Mouse (Mus musculus) kidney, embryonic 15.5 days (tissue): ENCODE results near the gene Zfyve26. TPM values are rescaled to one million over a fixed set of nuclear protein-coding genes. Genes with fewer than 3 reads are reported as not detected.
"Not testable (repeated sequence)": the region's sequence is repeated elsewhere in the genome, so short reads cannot be mapped to it uniquely, and the experiment has no call there.

Experiments
- ATAC-seq: fragments of 200-750 bp; cut with Nextera tagmentation; replicated peaks from 2 replicates; pipeline ENCODE4 v1.8.0; 2017; ENCODE audit warnings: moderate TSS enrichment; ENCODE audit not compliant: low FRiP score
- H3K27ac ChIP-seq: fragments of 300-500 bp; sonication (generic); 2 replicates; pipeline ENCODE4 v1.5.1; 2015; ENCODE audit warnings: mild to moderate bottlenecking, inconsistent platforms
- H3K27me3 ChIP-seq: fragments of 300-500 bp; sonication (generic); 2 replicates; pipeline ENCODE4 v1.6.1; 2015; ENCODE audit warnings: inconsistent platforms
- H3K36me3 ChIP-seq: fragments of 300-500 bp; sonication (generic); 2 replicates; pipeline ENCODE4 v1.6.1; 2015; ENCODE audit warnings: inconsistent platforms
- H3K4me1 ChIP-seq: fragments of 300-500 bp; sonication (generic); 2 replicates; pipeline ENCODE4 v1.6.1; 2015; ENCODE audit warnings: inconsistent platforms
- H3K4me2 ChIP-seq: fragments of 300-500 bp; sonication (generic); 2 replicates; pipeline ENCODE4 v1.6.1; 2015; ENCODE audit warnings: moderate library complexity, mild to moderate bottlenecking, inconsistent platforms
- H3K4me3 ChIP-seq: fragments of 300-500 bp; sonication (generic); replicated peaks from 2 replicates; pipeline ENCODE4 v1.5.1; 2015; ENCODE audit warnings: mild to moderate bottlenecking, inconsistent platforms
- H3K9ac ChIP-seq: fragments of 300-500 bp; sonication (generic); 2 replicates; pipeline ENCODE4 v1.6.1; 2015; ENCODE audit warnings: mild to moderate bottlenecking, inconsistent platforms
- H3K9me3 ChIP-seq: fragments of 300-500 bp; sonication (generic); replicated peaks from 2 replicates; pipeline ENCODE4 v1.6.1; 2016; ENCODE audit warnings: inconsistent platforms
- WGBS: fragments of 180-500 bp; shearing (Covaris S2); methylation state at CpG from one replicate; pipeline ENCODE4 v1.1.7; 2015; ENCODE audit warnings: mixed read lengths; 5-methylcytosine and 5-hydroxymethylcytosine counted together
- polyA plus RNA-seq: library from polyadenylated mRNA; unstranded; fragments of >200 nt; fragmentation: Nextera tagmentation; extraction: Ambion mirVana; gene quantifications from 2 replicates; pipeline ENCODE4 v1.2.1, GENCODE M21; 2015

Gene Zfyve26
- polyA plus RNA-seq, result 14.4 and 15.4 TPM in 2 replicates

DNA sequence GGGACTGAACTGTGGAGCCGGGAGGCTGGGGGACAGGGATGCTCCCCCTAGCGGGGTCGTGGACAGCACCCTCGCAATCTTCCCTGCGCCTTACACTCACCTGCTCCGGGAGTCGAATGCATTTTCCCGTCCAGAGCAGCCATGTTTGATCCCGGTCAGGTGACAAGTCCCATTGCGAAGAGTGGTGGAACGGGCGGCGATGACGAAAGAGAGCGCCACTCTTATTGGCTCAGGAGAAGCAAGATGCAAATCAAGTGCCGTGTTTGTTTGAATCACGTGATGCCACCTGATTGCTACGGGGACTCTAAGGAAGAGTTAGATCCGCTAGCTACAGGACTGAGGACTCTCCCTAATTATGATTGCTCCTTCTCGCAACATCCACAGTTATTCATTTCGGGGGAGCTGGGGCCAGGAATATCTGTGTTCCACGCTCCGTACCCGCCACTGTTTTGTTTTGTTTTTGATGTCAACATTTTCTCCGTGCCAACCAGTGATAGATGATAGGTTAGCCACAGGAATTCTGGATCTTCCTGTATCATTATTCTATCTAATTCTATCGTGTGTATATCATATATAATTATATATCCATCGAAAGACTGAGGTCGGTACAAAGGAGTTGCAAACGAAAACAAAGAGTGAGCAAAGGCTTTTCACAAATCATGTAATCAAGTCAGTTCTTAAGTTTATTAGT is at the start of gene Zfyve26:
Gene Zfyve26, minus strand, starts transcription at position 179 of the 691 bp plus-strand sequence.
- peak within 1 kb of the TSS; percentile 78 for H3K27ac ChIP-seq
- H3K27me3 ChIP-seq, result no peaks in the 10 kb centered on the region
- peak; percentile 96 for ATAC-seq
- peak within 1 kb of the TSS; percentile 62 for H3K9ac ChIP-seq
- H3K4me1 ChIP-seq, result peaks cover 20% of the 10 kb centered on the region
- peak within 1 kb of the TSS; percentile 86 for H3K4me2 ChIP-seq
- H3K9me3 ChIP-seq, result no peaks in the 10 kb centered on the region
- peak within 1 kb of the TSS; percentile 74 for H3K4me3 ChIP-seq
- WGBS, result under 1% methylated on average over 29 of the region's 29 CpGs
- H3K36me3 ChIP-seq, result peaks cover 20% of the 10 kb centered on the region

GRCm38 (mm10) chr12:79341291-79341845 is 45.3 kb upstream of the Zfyve26 start:
- ATAC-seq, result peak; percentile 76; the same call in 1 of the 2 replicates

DNA sequence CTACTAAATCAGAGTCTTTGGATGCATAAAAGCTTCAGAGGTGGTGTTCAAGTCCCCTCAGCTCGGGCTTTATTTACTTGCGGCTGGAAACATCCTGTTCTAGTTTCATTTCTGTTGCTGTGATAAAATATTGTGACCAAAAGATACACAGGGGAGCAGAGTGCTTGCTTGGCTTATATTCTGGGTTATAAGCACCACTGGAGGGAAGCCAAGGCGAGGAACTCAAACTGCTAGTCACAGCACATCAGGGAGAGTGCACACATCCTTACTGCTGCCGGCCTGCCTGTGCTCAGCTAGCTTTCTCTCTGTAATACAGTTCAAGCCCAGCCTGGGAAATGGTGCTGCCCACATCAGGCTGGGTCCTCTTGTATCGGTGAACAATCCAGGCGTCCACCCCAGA is 44.4 kb upstream of the Zfyve26 start:
- no peak overlapping the region for H3K4me3 ChIP-seq
- no peaks in the 10 kb centered on the region for H3K36me3 ChIP-seq
- no peak overlapping the region for H3K9ac ChIP-seq
- peak; percentile 66; the same call in 1 of the 2 replicates for ATAC-seq
- H3K27ac ChIP-seq, result peak overlapping the region; percentile 86
- no peaks in the 10 kb centered on the region for H3K9me3 ChIP-seq
- 62% methylated on average over 6 of the region's 6 CpGs for WGBS
- H3K4me2 ChIP-seq, result no peak overlapping the region
- peaks cover 13% of the 10 kb centered on the region; the same call in 1 of the 2 replicates for H3K4me1 ChIP-seq
- no peaks in the 10 kb centered on the region for H3K27me3 ChIP-seq

More at GRCm38 (mm10) chr12:79341291-79341845, 45.3 kb upstream of the Zfyve26 start:
- H3K27me3 ChIP-seq, result no peaks in the 10 kb centered on the region
- H3K27ac ChIP-seq, result peak overlapping the region; percentile 68
- 32% methylated on average over 6 of the region's 6 CpGs for WGBS
- no peak overlapping the region for H3K4me3 ChIP-seq
- peaks cover 17% of the 10 kb centered on the region; the same call in 1 of the 2 replicates for H3K4me1 ChIP-seq
- no peak overlapping the region for H3K4me2 ChIP-seq
- no peaks in the 10 kb centered on the region for H3K9me3 ChIP-seq
- H3K36me3 ChIP-seq, result no peaks in the 10 kb centered on the region
- no peak overlapping the region for H3K9ac ChIP-seq

DNA sequence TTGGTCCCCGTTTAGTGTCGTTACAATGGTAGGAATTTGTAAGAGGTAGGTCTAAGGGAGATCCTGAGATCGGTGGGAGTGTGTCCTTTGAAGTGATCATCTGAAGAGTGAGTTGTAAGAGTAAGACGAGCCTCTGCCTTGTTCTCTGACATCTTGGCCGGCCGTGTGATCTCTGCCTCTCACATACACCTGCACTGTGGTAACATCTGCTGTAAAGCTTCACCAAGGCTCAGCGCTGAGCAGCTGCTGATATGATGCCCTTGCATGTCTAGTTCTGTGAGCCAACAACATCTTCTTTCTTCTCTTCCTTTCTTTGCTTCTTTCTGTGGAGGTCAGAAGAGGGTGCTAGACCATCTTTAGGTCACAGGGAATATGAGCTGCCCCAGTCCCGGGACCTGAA is 42.7 kb upstream of the Zfyve26 start:
- H3K9me3 ChIP-seq, result peaks cover 7% of the 10 kb centered on the region; the same call in 1 of the 2 replicates
- H3K4me3 ChIP-seq, result no peak overlapping the region
- H3K27ac ChIP-seq, result no peak overlapping the region
- H3K9ac ChIP-seq, result no peak overlapping the region
- H3K4me2 ChIP-seq, result no peak overlapping the region
- H3K4me1 ChIP-seq, result peaks cover 13% of the 10 kb centered on the region; the same call in 1 of the 2 replicates
- peaks cover 12% of the 10 kb centered on the region for H3K36me3 ChIP-seq
- WGBS, result 81% methylated on average over 8 of the region's 8 CpGs
- no peaks in the 10 kb centered on the region for H3K27me3 ChIP-seq
- ATAC-seq, result no peak

DNA sequence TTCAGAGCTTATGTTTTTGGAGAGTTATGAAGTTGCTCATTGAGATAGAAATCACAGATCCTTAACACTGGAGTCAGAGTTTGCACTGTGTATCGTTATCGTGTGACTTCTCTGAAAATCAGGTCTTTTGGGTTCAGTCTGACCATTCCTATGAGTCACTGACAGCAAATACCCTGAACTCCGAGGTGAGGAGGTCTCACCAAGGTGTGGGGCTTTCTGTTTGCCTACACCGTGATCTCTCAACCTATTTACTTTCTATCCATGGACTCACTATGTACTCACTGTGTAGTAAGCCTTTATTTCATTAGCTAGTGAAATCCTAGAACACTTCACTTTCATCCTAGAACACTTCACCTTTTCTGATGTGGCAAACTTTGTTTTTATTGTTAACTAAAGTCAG is 35.6 kb upstream of the Zfyve26 start:
- no peak overlapping the region for H3K4me3 ChIP-seq
- no peak overlapping the region for H3K4me2 ChIP-seq
- peaks cover 13% of the 10 kb centered on the region for H3K36me3 ChIP-seq
- no peak overlapping the region for H3K9ac ChIP-seq
- 81% methylated on average over 4 of the region's 4 CpGs for WGBS
- no peaks in the 10 kb centered on the region for H3K27me3 ChIP-seq
- no peak for ATAC-seq
- no peak overlapping the region for H3K27ac ChIP-seq
- peaks cover 15% of the 10 kb centered on the region for H3K4me1 ChIP-seq
- peaks cover 7% of the 10 kb centered on the region; the same call in 1 of the 2 replicates for H3K9me3 ChIP-seq

- 90% methylated on average over 2 of the region's 2 CpGs for WGBS
- ATAC-seq, result no peak
- Histone ChIP-seq H3K27ac (no peak overlapping the region), H3K4me1 (peaks cover 25% of the 10 kb centered on the region), H3K4me2 (no peak overlapping the region), H3K36me3 (peaks cover 13% of the 10 kb centered on the region), H3K4me3 (no peak overlapping the region), H3K27me3 (no peaks in the 10 kb centered on the region), H3K9me3 (peaks cover 7% of the 10 kb centered on the region; the same call in 1 of the 2 replicates), H3K9ac (no peak overlapping the region)
These were observed 34.5 kb upstream of the Zfyve26 start for GRCm38 (mm10) chr12:79330571-79330970.

- no peaks in the 10 kb centered on the region for H3K9me3 ChIP-seq
- peak overlapping the region; percentile 88 for H3K27ac ChIP-seq
- peaks cover 25% of the 10 kb centered on the region for H3K4me1 ChIP-seq
- H3K4me2 ChIP-seq, result no peak overlapping the region
- H3K9ac ChIP-seq, result no peak overlapping the region
- peak; percentile 60 for ATAC-seq
- H3K36me3 ChIP-seq, result no peaks in the 10 kb centered on the region
- no peaks in the 10 kb centered on the region for H3K27me3 ChIP-seq
- no peak overlapping the region for H3K4me3 ChIP-seq
- 23% methylated on average over 2 of the region's 2 CpGs for WGBS
These were observed 31.8 kb upstream of the Zfyve26 start for GRCm38 (mm10) chr12:79327868-79328267.

- WGBS, result 29% methylated on average over 2 of the region's 2 CpGs
- no peak for ATAC-seq
- no peaks in the 10 kb centered on the region for H3K36me3 ChIP-seq
These were observed 30.6 kb upstream of the Zfyve26 start for GRCm38 (mm10) chr12:79326745-79327144.

DNA sequence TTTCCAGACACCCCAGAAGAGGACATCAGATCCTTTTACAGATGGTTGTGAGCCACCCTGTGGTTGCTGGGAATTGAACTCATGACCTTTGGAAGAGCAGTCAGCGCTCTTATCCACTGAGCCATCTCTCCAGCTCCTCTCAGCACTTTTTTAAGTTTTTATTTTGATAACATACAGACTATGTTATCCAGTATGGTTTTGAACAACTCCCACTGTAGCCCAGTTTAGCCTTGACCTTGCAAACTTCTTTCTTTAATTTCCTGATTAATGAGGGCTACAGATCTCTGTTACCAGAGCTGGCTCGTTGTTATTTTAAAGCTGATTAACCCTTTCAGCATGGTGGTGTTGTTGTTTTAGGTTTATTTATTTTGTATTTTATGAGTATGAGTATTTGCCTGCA is 30.1 kb upstream of the Zfyve26 start:
- WGBS, result 18% methylated on average over 2 of the region's 2 CpGs
- no peaks in the 10 kb centered on the region for H3K9me3 ChIP-seq
- H3K27me3 ChIP-seq, result no peaks in the 10 kb centered on the region
- no peak overlapping the region for H3K9ac ChIP-seq
- peak; percentile 80 for ATAC-seq
- H3K27ac ChIP-seq, result peak overlapping the region; percentile 88
- H3K36me3 ChIP-seq, result no peaks in the 10 kb centered on the region
- H3K4me1 ChIP-seq, result peaks cover 27% of the 10 kb centered on the region
- H3K4me3 ChIP-seq, result no peak overlapping the region
- H3K4me2 ChIP-seq, result no peak overlapping the region

More at GRCm38 (mm10) chr12:79326745-79327144, 30.6 kb upstream of the Zfyve26 start:
- H3K27me3 ChIP-seq, result no peaks in the 10 kb centered on the region
- H3K4me3 ChIP-seq, result no peak overlapping the region
- H3K27ac ChIP-seq, result peak overlapping the region; percentile 88
- no peaks in the 10 kb centered on the region for H3K9me3 ChIP-seq
- no peak overlapping the region for H3K4me2 ChIP-seq
- no peak overlapping the region for H3K9ac ChIP-seq
- H3K4me1 ChIP-seq, result peaks cover 25% of the 10 kb centered on the region

GRCm38 (mm10) chr12:79322539-79322938 is 26.4 kb upstream of the Zfyve26 start:
- peaks cover 23% of the 10 kb centered on the region for H3K4me1 ChIP-seq
- not testable (repeated sequence) for H3K9me3 ChIP-seq, H3K4me3 ChIP-seq, H3K27me3 ChIP-seq, H3K4me2 ChIP-seq, H3K27ac ChIP-seq, ATAC-seq, H3K9ac ChIP-seq, H3K36me3 ChIP-seq
- WGBS, result 84% methylated on average over 2 of the region's 2 CpGs

GRCm38 (mm10) chr12:79320895-79321294 is 24.8 kb upstream of the Zfyve26 start:
- no peaks in the 10 kb centered on the region for H3K9me3 ChIP-seq
- no peaks in the 10 kb centered on the region for H3K36me3 ChIP-seq
- H3K9ac ChIP-seq, result no peak overlapping the region
- no peaks in the 10 kb centered on the region for H3K27me3 ChIP-seq
- no peak overlapping the region for H3K4me2 ChIP-seq
- WGBS, result 70% methylated on average over 5 of the region's 5 CpGs
- peaks cover 12% of the 10 kb centered on the region; the same call in 1 of the 2 replicates for H3K4me1 ChIP-seq
- ATAC-seq, result no peak
- H3K4me3 ChIP-seq, result no peak overlapping the region
- H3K27ac ChIP-seq, result no peak overlapping the region

- H3K9ac ChIP-seq, result no peak overlapping the region
- H3K4me1 ChIP-seq, result peaks cover 10% of the 10 kb centered on the region; the same call in 1 of the 2 replicates
- no peaks in the 10 kb centered on the region for H3K9me3 ChIP-seq
- H3K4me3 ChIP-seq, result no peak overlapping the region
- ATAC-seq, result no peak
- WGBS, result 46% methylated on average over 5 of the region's 5 CpGs
- H3K36me3 ChIP-seq, result no peaks in the 10 kb centered on the region
- no peak overlapping the region for H3K27ac ChIP-seq
- no peaks in the 10 kb centered on the region for H3K27me3 ChIP-seq
- H3K4me2 ChIP-seq, result no peak overlapping the region
These were observed 21.2 kb upstream of the Zfyve26 start for GRCm38 (mm10) chr12:79317339-79317738.
